Mouse (Mus musculus): Measurements from ENCODE around the gene Hagh. TPM values are rescaled to one million over a fixed set of nuclear protein-coding genes. Genes with fewer than 3 reads are reported as not detected.

The Hagh gene
- polyA plus RNA-seq, 1 experiment, result 157 TPM

DNA sequence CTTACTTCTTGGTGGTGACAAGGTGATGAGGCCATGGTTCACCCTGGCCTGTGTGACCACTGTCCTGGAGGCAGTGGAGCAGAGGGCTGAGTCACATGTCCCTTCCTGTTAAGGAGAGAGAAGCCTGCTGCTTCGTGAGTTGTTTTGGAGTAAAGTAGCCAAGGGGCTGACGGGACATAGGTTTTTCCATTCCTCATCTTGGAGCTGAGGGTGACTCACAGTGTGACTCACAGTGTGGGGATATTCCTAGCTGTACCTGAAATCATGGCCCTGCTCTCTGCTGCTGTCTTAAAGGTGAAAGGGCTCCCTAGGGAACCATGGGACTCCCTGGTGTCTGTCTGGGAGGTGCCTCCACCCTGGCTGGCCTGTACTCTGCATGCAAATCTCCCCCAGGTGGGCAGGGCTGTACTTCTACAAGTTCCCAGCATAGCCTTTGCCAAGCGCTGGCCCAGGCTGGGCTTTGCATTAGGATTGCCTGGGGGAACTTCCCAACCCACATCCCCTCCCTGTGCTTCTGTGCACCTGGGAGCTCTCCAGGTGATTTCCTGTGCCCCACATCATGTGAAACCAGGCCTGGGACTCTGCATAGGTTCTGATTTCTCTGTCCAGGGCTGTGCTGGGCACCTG is 16.0 kb downstream of the Hagh start:
- H3K4me3 ChIP-seq (ENCODE audit: control insufficient read depth, insufficient read depth, low read length), result no peak overlapping the region
- H3K27me3 ChIP-seq (ENCODE audit: control insufficient read depth, insufficient read depth, low read length), result no peaks in the 10 kb centered on the region
- TF ChIP-seq CTCF (IDR thresholded peaks at IDR 0.05; ENCODE audit: borderline replicate concordance, control insufficient read depth, extremely low read depth, insufficient read depth, low read length, poor library complexity), result no peak
- no peak for TF ChIP-seq POLR2A (IDR thresholded peaks at IDR 0.05; ENCODE audit: control insufficient read depth, extremely low read depth, insufficient read depth, low read length, poor library complexity)
- peaks cover 2% of the 10 kb centered on the region; the same call in 1 of the 2 replicates for H3K4me1 ChIP-seq (replicated peaks; ENCODE audit: control insufficient read depth, insufficient read depth, low read length)
- peaks cover 1% of the 10 kb centered on the region; the same call in 1 of the 2 replicates for H3K36me3 ChIP-seq (ENCODE audit: control insufficient read depth, insufficient read depth, low read length)
- no peak for DNase-seq
- 92% methylated on average over 3 of the region's 3 CpGs for WGBS
- no peak overlapping the region for H3K27ac ChIP-seq (ENCODE audit: control insufficient read depth, insufficient read depth, low read length)

DNA sequence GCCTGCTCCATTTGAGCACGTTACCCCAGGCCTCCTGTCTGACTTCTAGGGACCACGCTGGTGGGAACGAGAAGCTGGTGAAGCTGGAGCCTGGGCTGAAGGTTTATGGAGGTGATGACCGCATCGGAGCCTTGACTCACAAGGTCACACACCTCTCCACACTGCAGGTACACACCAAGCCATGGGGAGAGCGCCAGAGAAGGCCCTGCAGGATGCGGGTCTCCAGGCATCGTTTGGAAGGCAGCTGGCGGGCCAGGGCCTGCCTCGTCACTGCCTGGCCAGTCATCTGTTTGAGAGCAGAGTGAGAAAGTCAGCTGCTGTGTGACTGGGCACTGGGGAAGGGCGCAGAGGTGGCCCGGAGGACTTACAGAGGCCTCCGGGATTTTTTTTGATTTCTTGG is 16.6 kb downstream of the Hagh start:
- 95% methylated on average over 13 of the region's 13 CpGs for WGBS
- Histone ChIP-seq H3K36me3 (ENCODE audit: control insufficient read depth, insufficient read depth, low read length) (peaks cover 6% of the 10 kb centered on the region), H3K27me3 (ENCODE audit: control insufficient read depth, insufficient read depth, low read length) (no peaks in the 10 kb centered on the region), H3K4me3 (ENCODE audit: control insufficient read depth, insufficient read depth, low read length) (no peak overlapping the region), H3K4me1 (replicated peaks; ENCODE audit: control insufficient read depth, insufficient read depth, low read length) (no peaks in the 10 kb centered on the region), H3K27ac (ENCODE audit: control insufficient read depth, insufficient read depth, low read length) (no peak overlapping the region)
- TF ChIP-seq POLR2A (IDR thresholded peaks at IDR 0.05; ENCODE audit: control insufficient read depth, extremely low read depth, insufficient read depth, low read length, poor library complexity), result no peak
- no peak for TF ChIP-seq CTCF (IDR thresholded peaks at IDR 0.05; ENCODE audit: borderline replicate concordance, control insufficient read depth, extremely low read depth, insufficient read depth, low read length, poor library complexity)
- DNase-seq, result no peak

- DNase-seq, result no peak
- Histone ChIP-seq H3K4me1 (replicated peaks; ENCODE audit: control insufficient read depth, insufficient read depth, low read length) (no peaks in the 10 kb centered on the region), H3K4me3 (ENCODE audit: control insufficient read depth, insufficient read depth, low read length) (no peak overlapping the region), H3K27me3 (ENCODE audit: control insufficient read depth, insufficient read depth, low read length) (no peaks in the 10 kb centered on the region), H3K27ac (ENCODE audit: control insufficient read depth, insufficient read depth, low read length) (no peak overlapping the region), H3K36me3 (ENCODE audit: control insufficient read depth, insufficient read depth, low read length) (peaks cover 6% of the 10 kb centered on the region)
- 88% methylated on average over 8 of the region's 8 CpGs for WGBS
- TF ChIP-seq CTCF (IDR thresholded peaks at IDR 0.05; ENCODE audit: borderline replicate concordance, control insufficient read depth, extremely low read depth, insufficient read depth, low read length, poor library complexity), result no peak
- no peak for TF ChIP-seq POLR2A (IDR thresholded peaks at IDR 0.05; ENCODE audit: control insufficient read depth, extremely low read depth, insufficient read depth, low read length, poor library complexity)
These were observed 18.0 kb downstream of the Hagh start for GRCm38 (mm10) chr17:24857831-24858470.

- peaks cover 6% of the 10 kb centered on the region for H3K36me3 ChIP-seq (ENCODE audit: control insufficient read depth, insufficient read depth, low read length)
These were observed 19.0 kb downstream of the Hagh start for GRCm38 (mm10) chr17:24858967-24859366.

GRCm38 (mm10) chr17:24860076-24860475 is 20.1 kb downstream of the Hagh start:
- TF ChIP-seq CTCF (IDR thresholded peaks at IDR 0.05; ENCODE audit: borderline replicate concordance, control insufficient read depth, extremely low read depth, insufficient read depth, low read length, poor library complexity) (no peak), POLR2A (IDR thresholded peaks at IDR 0.05; ENCODE audit: control insufficient read depth, extremely low read depth, insufficient read depth, low read length, poor library complexity) (no peak)
- peaks cover 6% of the 10 kb centered on the region for H3K36me3 ChIP-seq (ENCODE audit: control insufficient read depth, insufficient read depth, low read length)
- no peak overlapping the region for H3K4me3 ChIP-seq (ENCODE audit: control insufficient read depth, insufficient read depth, low read length)
- 99% methylated on average over 8 of the region's 8 CpGs for WGBS
- no peaks in the 10 kb centered on the region for H3K4me1 ChIP-seq (replicated peaks; ENCODE audit: control insufficient read depth, insufficient read depth, low read length)
- H3K27me3 ChIP-seq (ENCODE audit: control insufficient read depth, insufficient read depth, low read length), result no peaks in the 10 kb centered on the region
- DNase-seq, result no peak
- no peak overlapping the region for H3K27ac ChIP-seq (ENCODE audit: control insufficient read depth, insufficient read depth, low read length)

More at GRCm38 (mm10) chr17:24858967-24859366, 19.0 kb downstream of the Hagh start:
- no peaks in the 10 kb centered on the region for H3K27me3 ChIP-seq (ENCODE audit: control insufficient read depth, insufficient read depth, low read length)
- DNase-seq, result no peak
- no peaks in the 10 kb centered on the region for H3K4me1 ChIP-seq (replicated peaks; ENCODE audit: control insufficient read depth, insufficient read depth, low read length)
- H3K27ac ChIP-seq (ENCODE audit: control insufficient read depth, insufficient read depth, low read length), result no peak overlapping the region
- no peak overlapping the region for H3K4me3 ChIP-seq (ENCODE audit: control insufficient read depth, insufficient read depth, low read length)
- 83% methylated on average over 6 of the region's 6 CpGs for WGBS
- TF ChIP-seq CTCF (IDR thresholded peaks at IDR 0.05; ENCODE audit: borderline replicate concordance, control insufficient read depth, extremely low read depth, insufficient read depth, low read length, poor library complexity) (no peak), POLR2A (IDR thresholded peaks at IDR 0.05; ENCODE audit: control insufficient read depth, extremely low read depth, insufficient read depth, low read length, poor library complexity) (no peak)

DNA sequence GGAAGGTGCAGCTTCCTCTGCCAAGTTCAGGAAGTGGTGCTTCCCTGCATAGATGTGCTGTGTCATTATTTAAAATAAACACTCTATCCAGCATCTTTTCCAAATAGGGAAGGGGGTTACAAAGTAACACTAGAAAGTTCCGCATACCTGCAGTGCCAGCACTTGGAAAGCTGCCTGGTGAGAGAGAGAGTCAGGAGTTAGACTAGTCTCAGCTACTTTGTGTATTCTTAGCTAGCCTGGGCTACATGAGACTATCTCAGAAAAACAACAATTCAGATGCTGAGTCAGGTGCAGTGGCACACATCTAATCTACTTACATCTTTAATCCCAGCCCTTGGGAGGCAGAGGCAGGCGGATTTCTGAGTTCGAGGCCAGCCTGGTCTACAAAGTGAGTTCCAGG is 21.8 kb downstream of the Hagh start:
- H3K4me3 ChIP-seq (ENCODE audit: control insufficient read depth, insufficient read depth, low read length), result no peak overlapping the region
- WGBS, result 97% methylated on average over 3 of the region's 3 CpGs
- H3K4me1 ChIP-seq (replicated peaks; ENCODE audit: control insufficient read depth, insufficient read depth, low read length), result no peaks in the 10 kb centered on the region
- no peaks in the 10 kb centered on the region for H3K27me3 ChIP-seq (ENCODE audit: control insufficient read depth, insufficient read depth, low read length)
- no peak for DNase-seq
- TF ChIP-seq POLR2A (IDR thresholded peaks at IDR 0.05; ENCODE audit: control insufficient read depth, extremely low read depth, insufficient read depth, low read length, poor library complexity) (no peak), CTCF (IDR thresholded peaks at IDR 0.05; ENCODE audit: borderline replicate concordance, control insufficient read depth, extremely low read depth, insufficient read depth, low read length, poor library complexity) (no peak)
- H3K27ac ChIP-seq (ENCODE audit: control insufficient read depth, insufficient read depth, low read length), result no peak overlapping the region
- peaks cover 6% of the 10 kb centered on the region for H3K36me3 ChIP-seq (ENCODE audit: control insufficient read depth, insufficient read depth, low read length)
